Mouse (Mus musculus) kidney, adult 2 months (tissue): ENCODE data around the gene Col6a5. TPM values are rescaled to one million over a fixed set of nuclear protein-coding genes. Genes with fewer than 3 reads are reported as not detected.

Experiments used
- DNase-seq: peaks from one replicate; pipeline ENCODE4 v3.0.0; 2021
- H3K27ac ChIP-seq: fragments of 200-500 bp; 2 replicates; pipeline ENCODE4 v1.5.1; 2012; ENCODE audit warnings: low read depth, low read length, control low read depth, inconsistent platforms; ENCODE audit not compliant: insufficient read depth
- H3K27me3 ChIP-seq: fragments of 200-500 bp; replicated peaks from 2 replicates; pipeline ENCODE4 v1.6.1; 2012; ENCODE audit warnings: mild to moderate bottlenecking, moderate library complexity, low read length, inconsistent platforms; ENCODE audit not compliant: control insufficient read depth, insufficient read depth
- H3K36me3 ChIP-seq: fragments of 200-500 bp; 2 replicates; pipeline ENCODE4 v1.6.1; 2012; ENCODE audit warnings: mild to moderate bottlenecking, moderate library complexity, low read length, inconsistent platforms; ENCODE audit not compliant: control insufficient read depth, insufficient read depth
- H3K4me1 ChIP-seq: fragments of 200-500 bp; 2 replicates; pipeline ENCODE4 v1.6.1; 2011; ENCODE audit warnings: low read length; ENCODE audit not compliant: control insufficient read depth, insufficient read depth
- H3K4me3 ChIP-seq: fragments of 200-500 bp; 2 replicates; pipeline ENCODE4 v1.5.1; 2011; ENCODE audit warnings: mild to moderate bottlenecking, low read depth, low read length, control low read depth; ENCODE audit not compliant: insufficient read depth
- CTCF ChIP-seq: fragments of 200-500 bp; conservative IDR thresholded peaks from 2 replicates; pipeline ENCODE4 v1.5.1; 2011; ENCODE audit warnings: low read depth, mild to moderate bottlenecking, control low read depth, low read length, moderate library complexity, mixed read lengths; ENCODE audit not compliant: insufficient read depth, insufficient read length
- POLR2A ChIP-seq: fragments of 200-500 bp; IDR thresholded peaks from one replicate; pipeline ENCODE4 v1.6.1; 2011; ENCODE audit warnings: low read depth, low read length, control low read depth
- WGBS: fragments of 180-500 bp; shearing (Covaris S2); methylation state at CpG from one replicate; pipeline ENCODE4 v1.1.7; 2018; 5-methylcytosine and 5-hydroxymethylcytosine counted together
- polyA plus RNA-seq: library from polyadenylated mRNA; depleted of rRNA; stranded (reverse); fragments of >200 nt; gene quantifications from 2 replicates; pipeline ENCODE4 v1.2.3, GENCODE M21; 2012

Col6a5 gene
- polyA plus RNA-seq, 1 experiment: 0.34 TPM

GRCm38 (mm10) chr9:105959116-105959515, 1.3 kb downstream of the Col6a5 start:
- Histone ChIP-seq H3K4me3 (no peak overlapping the region), H3K27me3 (no peaks in the 10 kb centered on the region), H3K36me3 (no peaks in the 10 kb centered on the region), H3K4me1 (no peaks in the 10 kb centered on the region), H3K27ac (no peak overlapping the region)
- WGBS: 73% methylated on average over 1 of the region's 1 CpGs
- no peak for DNase-seq
- TF ChIP-seq CTCF (no peak), POLR2A (no peak)

- no peaks in the 10 kb centered on the region for H3K4me1 ChIP-seq
- no peak for DNase-seq
- H3K36me3 ChIP-seq: no peaks in the 10 kb centered on the region
- WGBS: 92% methylated on average over 1 of the region's 1 CpGs
- no peak for TF ChIP-seq POLR2A
- TF ChIP-seq CTCF: no peak
- no peaks in the 10 kb centered on the region for H3K27me3 ChIP-seq
- H3K27ac ChIP-seq: no peak overlapping the region
- H3K4me3 ChIP-seq: no peak overlapping the region
Observed at GRCm38 (mm10) chr9:105949755-105950154, 10.7 kb downstream of the Col6a5 start.

GRCm38 (mm10) chr9:105947577-105947976, 12.9 kb downstream of the Col6a5 start:
- Histone ChIP-seq H3K36me3 (no peaks in the 10 kb centered on the region), H3K27ac (no peak overlapping the region), H3K4me1 (no peaks in the 10 kb centered on the region), H3K4me3 (no peak overlapping the region), H3K27me3 (no peaks in the 10 kb centered on the region)
- no peak for DNase-seq
- TF ChIP-seq POLR2A: no peak
- no peak for TF ChIP-seq CTCF
- WGBS: 65% methylated on average over 3 of the region's 3 CpGs

GRCm38 (mm10) chr9:105933816-105934215, 26.6 kb downstream of the Col6a5 start:
- WGBS: 33% methylated on average over 6 of the region's 6 CpGs
- Histone ChIP-seq H3K4me1 (no peaks in the 10 kb centered on the region), H3K27ac (no peak overlapping the region), H3K27me3 (no peaks in the 10 kb centered on the region), H3K4me3 (no peak overlapping the region), H3K36me3 (no peaks in the 10 kb centered on the region)
- TF ChIP-seq CTCF (no peak), POLR2A (no peak)
- DNase-seq: no peak

- H3K36me3 ChIP-seq: no peaks in the 10 kb centered on the region
- H3K4me1 ChIP-seq: no peaks in the 10 kb centered on the region
- no peaks in the 10 kb centered on the region for H3K27me3 ChIP-seq
- TF ChIP-seq POLR2A: no peak
- no peak for TF ChIP-seq CTCF
- DNase-seq: no peak
- no peak overlapping the region for H3K27ac ChIP-seq
- 74% methylated on average over 4 of the region's 4 CpGs for WGBS
- H3K4me3 ChIP-seq: no peak overlapping the region
Observed at GRCm38 (mm10) chr9:105929287-105929686, 31.2 kb downstream of the Col6a5 start.

- Histone ChIP-seq H3K4me3 (no peak overlapping the region), H3K36me3 (no peaks in the 10 kb centered on the region), H3K27me3 (no peaks in the 10 kb centered on the region), H3K27ac (no peak overlapping the region), H3K4me1 (no peaks in the 10 kb centered on the region)
- TF ChIP-seq POLR2A (no peak), CTCF (no peak)
- 74% methylated on average over 6 of the region's 6 CpGs for WGBS
- no peak for DNase-seq
Observed at GRCm38 (mm10) chr9:105928406-105929071, 31.9 kb downstream of the Col6a5 start.

- Histone ChIP-seq H3K36me3 (no peaks in the 10 kb centered on the region), H3K27me3 (no peaks in the 10 kb centered on the region), H3K4me1 (no peaks in the 10 kb centered on the region), H3K27ac (no peak overlapping the region), H3K4me3 (no peak overlapping the region)
- TF ChIP-seq POLR2A (no peak), CTCF (no peak)
- WGBS: 65% methylated on average over 2 of the region's 2 CpGs
- no peak for DNase-seq
Observed at GRCm38 (mm10) chr9:105923659-105924058, 36.8 kb downstream of the Col6a5 start.

- no peak overlapping the region for H3K4me3 ChIP-seq
- H3K36me3 ChIP-seq: no peaks in the 10 kb centered on the region
- H3K27ac ChIP-seq: no peak overlapping the region
- DNase-seq: no peak
- no peaks in the 10 kb centered on the region for H3K27me3 ChIP-seq
- no peaks in the 10 kb centered on the region for H3K4me1 ChIP-seq
- WGBS: 38% methylated on average over 4 of the region's 4 CpGs
- TF ChIP-seq CTCF (no peak), POLR2A (no peak)
Observed at GRCm38 (mm10) chr9:105915186-105915585, 45.3 kb downstream of the Col6a5 start.
